Mouse (Mus musculus): ENCODE measurements around the gene Rnaseh2a.
A peak's percentile ranks its signal among the peaks of the same experiment; 100 is the strongest.

The Rnaseh2a gene

DNA sequence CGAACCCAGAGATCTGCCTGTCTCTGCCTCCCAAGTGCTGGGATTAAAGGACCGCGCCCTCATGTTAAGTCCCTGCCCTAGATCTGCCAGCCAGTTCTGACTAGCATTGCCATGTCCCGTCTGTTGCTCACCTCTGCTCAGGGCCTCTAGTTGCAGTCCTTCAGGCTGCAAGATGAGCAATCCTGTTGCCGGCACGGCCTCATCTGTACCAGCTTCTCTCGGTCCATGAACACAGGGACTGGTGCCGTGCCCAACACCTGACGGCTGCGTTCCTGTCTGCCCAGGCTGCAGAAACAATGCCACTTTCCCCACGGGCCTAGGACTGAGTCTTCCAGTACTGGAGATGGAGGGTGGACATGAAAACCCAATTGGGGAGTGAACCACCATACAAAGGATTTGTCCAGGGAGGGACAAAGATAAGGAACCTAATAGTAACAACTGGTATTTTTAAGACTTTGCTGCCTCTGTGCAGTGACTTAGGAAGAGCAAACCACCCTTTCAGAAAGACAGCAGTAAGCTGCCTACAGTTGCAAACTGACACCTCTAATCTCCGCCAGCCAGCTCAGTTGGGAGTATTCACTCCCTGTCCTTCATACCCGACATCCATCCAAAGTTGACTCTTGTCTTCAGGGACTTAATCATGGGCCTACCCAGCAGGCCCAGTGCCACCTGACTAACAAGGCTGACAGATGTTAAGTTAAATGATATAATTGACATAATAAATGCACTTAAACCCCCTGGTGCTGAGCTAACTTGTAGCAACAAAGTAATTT lies 1.8 kb downstream of the Rnaseh2a start:
- no peak for DNase-seq (ENCODE audit: low spot score)

DNA sequence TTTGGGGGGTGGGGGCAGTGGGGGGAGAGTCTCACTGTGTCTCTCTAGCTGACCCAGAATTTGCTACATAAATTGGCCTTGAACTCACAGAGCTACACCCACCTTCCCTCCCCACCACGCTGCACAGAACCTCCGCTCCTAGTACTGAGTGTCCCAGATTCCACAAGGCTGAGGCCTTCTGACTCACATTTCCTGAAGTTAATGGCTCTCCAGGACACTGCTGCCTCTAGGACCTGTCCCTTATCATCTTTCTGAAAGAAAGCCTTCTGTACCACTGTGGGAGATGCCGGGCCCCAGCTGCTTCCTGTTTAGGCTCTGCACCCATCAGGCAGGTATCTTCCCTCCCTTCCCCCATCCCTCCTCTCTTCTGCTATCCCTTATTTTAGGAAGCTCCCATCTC lies 3.0 kb downstream of the Rnaseh2a start:
- no peak for DNase-seq (ENCODE audit: low spot score)

DNA sequence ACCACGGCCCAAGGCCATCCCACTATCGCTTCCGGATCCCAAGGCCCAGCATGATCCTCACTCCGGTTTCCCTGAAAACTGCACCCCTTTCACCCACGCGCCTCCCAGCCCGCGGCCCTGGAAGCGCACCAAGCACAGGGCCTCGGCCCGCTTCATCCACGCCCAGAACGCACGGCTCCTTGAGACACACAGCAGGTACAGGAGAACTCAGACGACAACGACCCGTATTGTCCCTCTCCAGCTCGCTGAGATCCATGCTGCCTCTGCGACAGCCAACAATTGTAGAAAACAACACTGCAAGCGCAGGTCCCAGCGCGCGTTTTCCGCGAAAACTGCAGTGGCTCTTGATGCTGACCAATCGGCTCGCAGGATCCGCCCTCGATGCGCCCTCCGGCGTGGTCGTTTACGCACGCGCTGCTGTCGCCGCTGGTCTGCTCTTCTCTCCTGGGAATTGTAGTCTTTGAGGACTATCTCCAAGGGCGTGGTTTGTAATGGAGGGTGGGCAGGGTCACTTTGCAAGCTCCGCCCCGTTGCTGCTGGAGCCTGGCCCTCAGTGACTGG lies 3.8 kb downstream of the Rnaseh2a start:
- DNase-seq (ENCODE audit: low spot score): peak; percentile 99

GRCm38 (mm10) chr8:84963952-84964351 lies 5.6 kb downstream of the Rnaseh2a start:
- DNase-seq (ENCODE audit: low spot score): no peak

DNA sequence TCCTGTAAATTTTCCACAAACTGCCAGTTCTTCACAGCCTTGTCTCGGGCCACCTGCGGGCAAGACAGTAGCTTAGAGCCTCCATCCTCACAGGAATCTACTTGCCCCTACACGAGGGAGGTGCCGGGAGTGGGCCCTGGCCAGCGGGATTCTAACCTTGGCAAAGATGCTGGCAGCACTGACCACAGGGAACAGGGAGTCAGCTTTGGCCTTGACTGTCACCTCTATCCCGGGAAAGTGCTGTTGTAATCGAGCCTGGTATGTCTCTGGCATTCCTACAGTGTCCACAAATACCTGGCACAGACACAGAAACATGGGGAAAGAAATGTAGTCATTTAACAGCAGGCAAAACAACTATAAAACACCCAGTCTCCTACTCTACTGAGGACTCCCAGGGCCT lies 9.8 kb downstream of the Rnaseh2a start:
- no peak for DNase-seq (ENCODE audit: low spot score)

DNA sequence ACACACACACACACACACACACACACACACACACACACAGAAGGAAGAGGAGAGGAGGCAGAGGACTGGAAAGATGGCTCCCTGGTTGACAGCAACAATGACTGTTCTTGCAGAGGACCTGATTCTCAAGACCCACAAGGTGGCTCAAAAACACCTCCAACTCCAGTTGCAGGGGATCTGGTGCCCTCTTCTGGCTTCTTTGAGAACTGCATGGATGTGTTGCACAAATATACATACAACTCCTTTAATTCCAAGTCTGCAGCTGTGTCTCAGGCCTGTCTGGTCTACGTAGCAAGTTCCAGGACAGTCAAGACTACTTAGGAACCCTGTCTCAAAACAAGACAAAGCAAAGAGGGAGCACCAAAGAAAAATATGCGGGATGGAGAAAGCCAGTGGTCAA lies 12.8 kb downstream of the Rnaseh2a start:
- peak; percentile 92 for DNase-seq (ENCODE audit: low spot score)

- DNase-seq (ENCODE audit: low spot score): no peak
These were observed 16.8 kb downstream of the Rnaseh2a start for GRCm38 (mm10) chr8:84952612-84953255.

- no peak for DNase-seq (ENCODE audit: low spot score)
These were observed 19.8 kb downstream of the Rnaseh2a start for GRCm38 (mm10) chr8:84949753-84950152.

GRCm38 (mm10) chr8:84947241-84947545 lies 22.4 kb downstream of the Rnaseh2a start:
- no peak for DNase-seq (ENCODE audit: low spot score)

DNA sequence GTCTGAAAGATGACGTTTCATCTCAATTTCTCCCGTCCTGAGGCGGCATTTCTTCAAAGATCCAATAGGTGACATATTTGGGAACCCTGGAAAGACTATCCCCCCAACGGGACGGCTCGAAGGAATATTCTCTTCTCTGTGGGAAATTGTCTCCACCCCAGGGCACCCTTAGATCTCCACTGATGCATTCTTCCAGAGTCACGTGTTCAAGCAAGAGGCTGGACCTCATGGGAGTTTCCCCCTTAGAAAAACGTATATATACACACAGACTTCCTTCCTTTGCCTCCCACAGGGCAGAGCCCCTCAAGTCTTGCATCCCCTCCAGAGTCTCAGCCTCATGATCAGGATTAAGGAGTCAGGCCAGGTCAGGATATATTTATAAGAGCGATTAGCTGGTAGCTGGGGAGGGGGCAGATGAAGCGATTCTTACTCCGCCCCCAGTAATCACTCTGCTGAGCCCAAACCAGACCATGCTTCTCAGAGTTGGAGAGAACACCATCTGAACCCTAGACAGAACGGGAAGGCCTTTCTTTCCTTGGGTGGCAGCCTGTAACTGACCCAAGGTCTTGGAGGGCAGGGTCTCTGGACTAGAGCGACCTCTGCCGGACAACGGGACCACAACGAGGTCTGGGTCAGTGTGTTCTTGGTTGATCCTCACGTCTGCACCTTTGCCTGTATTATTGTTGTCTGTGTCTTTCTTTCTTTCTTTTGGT lies 22.9 kb downstream of the Rnaseh2a start, which contains the start of gene Rtbdn:
Rtbdn (plus strand) TSS at position 464 of the 713 bp plus-strand sequence.
- DNase-seq (ENCODE audit: low spot score): peak; percentile 75

- peak; percentile 75 for DNase-seq (ENCODE audit: low spot score)
These were observed 23.7 kb downstream of the Rnaseh2a start for GRCm38 (mm10) chr8:84945633-84946527.

DNA sequence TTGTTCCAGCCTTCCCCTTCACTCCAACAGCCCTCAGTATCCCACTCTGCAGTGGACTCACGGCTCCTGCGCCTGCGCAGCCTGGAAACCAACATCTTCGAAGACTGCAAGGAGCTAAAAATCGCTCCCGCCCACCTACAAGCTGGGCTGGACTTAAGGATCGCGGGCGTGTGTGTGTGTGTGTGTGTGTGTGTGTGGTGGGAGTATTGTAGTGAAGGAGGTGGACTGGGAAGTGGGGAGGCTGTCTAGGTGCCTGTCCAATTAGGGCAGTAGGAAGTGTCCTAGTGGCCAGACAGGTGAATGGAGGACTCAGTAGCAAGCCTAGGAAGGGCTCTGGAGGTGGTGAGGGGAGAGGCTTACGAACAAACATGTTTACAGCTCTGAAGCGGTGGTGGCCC lies 24.3 kb downstream of the Rnaseh2a start:
- peak; percentile 53 for DNase-seq (ENCODE audit: low spot score)

DNA sequence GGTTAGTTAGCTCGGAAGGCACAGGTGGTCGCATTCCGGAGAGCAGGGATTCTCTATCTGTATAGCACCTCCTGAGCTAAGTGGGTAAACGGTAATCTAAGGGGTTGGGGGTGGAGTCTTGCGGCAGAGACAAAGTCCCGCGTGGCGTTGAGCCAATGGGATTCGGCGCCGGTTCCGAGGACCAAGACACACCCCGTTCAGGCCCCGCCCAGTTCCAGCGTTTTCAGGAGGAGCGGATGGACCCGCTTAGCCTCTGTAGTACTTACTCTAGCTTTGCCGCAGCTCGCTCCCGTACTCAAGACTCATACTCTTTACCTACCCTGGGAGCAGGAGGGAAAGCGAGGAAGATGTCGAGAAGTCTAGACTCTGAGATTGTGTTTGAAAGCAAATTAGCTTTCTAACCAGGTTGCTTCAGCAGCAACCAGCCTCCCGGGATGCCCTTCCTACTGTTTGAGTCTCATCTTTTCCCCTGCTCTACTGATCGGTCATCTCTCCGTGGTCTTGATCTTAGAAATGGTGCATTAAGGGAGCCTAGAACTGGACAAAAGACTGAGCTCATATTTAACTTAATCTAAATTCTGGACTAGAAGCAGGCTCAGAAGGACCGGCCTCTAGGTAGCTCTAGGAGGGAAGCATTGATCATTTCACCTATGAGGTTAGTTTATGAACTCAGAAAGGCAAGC lies 24.9 kb downstream of the Rnaseh2a start:
- peak; percentile 73 for DNase-seq (ENCODE audit: low spot score)

DNA sequence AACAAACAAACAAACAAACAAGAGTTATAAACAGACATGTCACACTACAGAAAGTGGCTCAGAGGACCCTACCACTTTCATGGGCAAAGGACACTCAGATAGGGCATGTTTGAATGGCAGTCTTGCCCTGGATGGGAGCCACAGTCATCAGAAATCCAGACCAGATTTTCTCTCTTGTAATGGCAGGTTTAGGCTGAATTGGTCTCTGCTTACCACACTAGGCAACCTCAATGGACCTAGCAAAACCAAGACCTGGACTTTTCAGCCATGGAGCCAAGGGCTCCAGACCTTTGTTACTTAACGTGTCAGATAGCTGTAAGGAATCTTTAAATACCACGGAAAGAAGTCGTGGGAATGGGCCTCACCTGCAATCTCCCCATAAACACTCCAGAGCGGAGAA lies 25.9 kb downstream of the Rnaseh2a start:
- peak; percentile 55 for DNase-seq (ENCODE audit: low spot score)

DNA sequence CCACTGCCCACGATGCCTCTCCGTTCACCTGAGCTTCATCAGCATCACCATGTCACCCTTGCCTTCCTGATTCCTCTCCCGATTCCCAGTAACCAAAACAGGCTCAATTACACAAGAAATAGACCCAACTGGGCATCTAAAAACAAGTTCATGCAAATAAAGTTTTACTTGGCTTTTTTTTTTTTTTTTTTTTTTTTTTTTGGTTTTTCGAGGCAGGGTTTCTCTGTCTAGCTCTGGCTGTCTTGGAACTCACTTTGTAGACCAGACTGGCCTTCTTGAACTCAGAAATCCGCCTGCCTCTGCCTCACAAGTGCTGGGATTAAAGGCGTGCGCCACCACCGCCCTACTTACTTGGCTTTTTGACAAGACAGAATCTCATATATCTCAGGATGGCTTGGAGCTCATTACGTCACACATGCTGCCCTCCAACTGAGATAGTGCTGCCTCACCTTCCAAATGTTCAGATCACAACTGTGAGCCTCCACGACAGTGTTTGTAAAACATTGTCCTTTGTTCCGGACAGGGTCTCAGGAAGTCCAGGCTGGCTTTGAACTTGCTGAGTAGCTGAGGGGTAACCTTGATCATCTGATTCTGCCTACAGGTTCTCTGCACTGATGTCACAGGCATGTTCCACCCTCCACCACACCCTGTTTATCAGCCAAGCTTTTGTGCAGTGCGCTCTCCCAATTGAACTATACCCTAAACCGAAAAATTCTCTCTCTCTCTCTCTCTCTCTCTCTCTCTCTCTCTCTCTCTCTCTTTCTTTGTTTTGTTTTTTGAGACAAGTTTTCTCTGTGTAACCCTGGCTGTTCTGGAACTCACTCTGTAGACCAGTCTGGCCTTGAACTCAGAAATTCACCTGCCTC lies 31.7 kb downstream of the Rnaseh2a start:
- no peak for DNase-seq (ENCODE audit: low spot score)

GRCm38 (mm10) chr8:84936962-84937546 lies 32.5 kb downstream of the Rnaseh2a start, which contains the start of gene Mast1:
Gene Mast1, minus strand, starts transcription at chr8:84937359.
- DNase-seq (ENCODE audit: low spot score): peak; percentile 86

- DNase-seq (ENCODE audit: low spot score): peak; percentile 50
These were observed 33.3 kb downstream of the Rnaseh2a start for GRCm38 (mm10) chr8:84936041-84936961.

DNA sequence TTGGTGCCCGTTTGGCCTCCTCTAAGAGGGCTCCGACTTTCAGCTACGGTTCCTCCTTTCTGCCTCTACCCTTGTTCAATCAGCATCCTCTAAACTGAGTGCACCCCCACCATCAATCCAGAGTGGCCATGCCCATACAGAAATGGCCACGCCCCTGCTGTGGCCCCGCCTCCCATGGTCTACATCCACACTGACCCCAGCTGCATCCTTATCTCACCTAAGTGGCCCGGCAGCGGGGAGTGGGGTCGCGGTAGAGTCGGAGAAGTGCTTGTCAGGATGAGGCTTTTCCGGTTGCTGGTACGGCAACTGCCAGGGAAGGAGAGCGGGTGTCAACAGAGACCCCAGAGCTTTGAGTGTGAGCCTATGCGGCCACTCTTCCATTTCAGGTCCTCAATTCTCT lies 34.1 kb downstream of the Rnaseh2a start:
- DNase-seq (ENCODE audit: low spot score): peak; percentile 74

DNA sequence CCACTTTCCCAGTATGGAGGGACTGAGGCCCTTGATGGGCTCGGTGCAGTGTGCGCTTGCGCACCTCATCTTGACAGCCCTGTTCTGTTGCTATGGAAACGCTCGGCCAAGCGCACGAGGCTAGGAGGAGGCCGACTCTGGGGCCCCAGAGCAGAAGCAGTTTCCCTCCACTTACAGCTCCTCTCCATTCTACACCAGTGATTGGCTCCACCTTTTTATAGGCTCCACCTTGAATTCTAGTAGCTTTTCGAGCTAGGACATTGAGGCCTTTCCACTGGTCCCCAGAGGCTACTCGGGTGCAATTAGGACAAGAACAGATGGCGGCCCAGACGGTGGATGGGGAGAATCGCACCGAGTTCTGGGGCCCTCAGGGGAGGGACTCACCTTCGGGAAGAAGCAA lies 34.7 kb downstream of the Rnaseh2a start:
- DNase-seq (ENCODE audit: low spot score): peak; percentile 96
